Mouse (Mus musculus): ENCODE results near the gene Ece2. TPM values are rescaled to one million over a fixed set of nuclear protein-coding genes. Genes with fewer than 3 reads are reported as not detected.

Gene Ece2
- total RNA-seq, 2 experiments from 2014 or later: 24.8 to 30.6 TPM

- DNase-seq (ENCODE audit: extremely low spot score in 1 of 2, low spot score in 1 of 2): no peak
These were observed 47.1 kb downstream of the Ece2 start for GRCm38 (mm10) chr16:20676702-20677101.

GRCm38 (mm10) chr16:20677380-20677779 lies 47.8 kb downstream of the Ece2 start:
- DNase-seq (ENCODE audit: extremely low spot score in 1 of 2, low spot score in 1 of 2): no peak

- peak in 1 of 2 experiments; percentile 60 for DNase-seq (ENCODE audit: extremely low spot score in 1 of 2, low spot score in 1 of 2)
These were observed 48.5 kb downstream of the Ece2 start for GRCm38 (mm10) chr16:20677974-20678675.

GRCm38 (mm10) chr16:20690774-20691173 lies 61.1 kb downstream of the Ece2 start:
- DNase-seq (ENCODE audit: extremely low spot score in 1 of 2, low spot score in 1 of 2): no peak

GRCm38 (mm10) chr16:20691617-20692016 lies 62.0 kb downstream of the Ece2 start:
- no peak for DNase-seq (ENCODE audit: extremely low spot score in 1 of 2, low spot score in 1 of 2)

- DNase-seq (ENCODE audit: extremely low spot score in 1 of 2, low spot score in 1 of 2): peak in 1 of 2 experiments; percentile 25
These were observed 62.8 kb downstream of the Ece2 start for GRCm38 (mm10) chr16:20692241-20692965.

GRCm38 (mm10) chr16:20693111-20693701 lies 63.6 kb downstream of the Ece2 start, which contains the start of gene Fam131a:
TSS of gene Fam131a (plus strand) at chr16:20693241.
- DNase-seq (ENCODE audit: extremely low spot score in 1 of 2, low spot score in 1 of 2): peak; percentile 87 to 90

GRCm38 (mm10) chr16:20694781-20695180 lies 65.2 kb downstream of the Ece2 start:
- peak in 1 of 2 experiments; percentile 62 for DNase-seq (ENCODE audit: extremely low spot score in 1 of 2, low spot score in 1 of 2)

GRCm38 (mm10) chr16:20695622-20696323 lies 66.1 kb downstream of the Ece2 start:
- peak; percentile 97 to 98 for DNase-seq (ENCODE audit: extremely low spot score in 1 of 2, low spot score in 1 of 2)

Small RNA genes lying within 50 kb of the gene (microRNA-seq; reads per million reads assigned to microRNA genes)
- 201 to 261 reads per million in 2 experiments for gene Mir1224

Other genes starting within 250 kb of the Ece2 start
- gene Abcc5, start 203.4 kb upstream of the Ece2 start, total RNA-seq (2021): 100 to 1,000 TPM; 168 to 224 TPM
- 10 to 100 TPM; 46.0 to 53.3 TPM for gene Eif2b5, start 131.0 kb upstream of the Ece2 start, total RNA-seq (2021)
- gene Dvl3, start 112.8 kb upstream of the Ece2 start, total RNA-seq (2021): 10 to 100 TPM; 57.2 to 68.3 TPM
- gene Ap2m1, start 94.3 kb upstream of the Ece2 start, total RNA-seq (2021): 100 to 1,000 TPM; 753 to 800 TPM
- 10 to 100 TPM; 79.4 to 89.4 TPM for gene Abcf3, start 81.3 kb upstream of the Ece2 start, total RNA-seq (2021)
- gene Vwa5b2, start 40.4 kb upstream of the Ece2 start, total RNA-seq (2021): 10 to 100 TPM; 22.8 to 24.2 TPM
- gene Eef1akmt4, start 18.2 kb upstream of the Ece2 start, total RNA-seq (2021): 1 to 10 TPM; 2.7 to 3.1 TPM
- gene Gm49333, start 18.2 kb upstream of the Ece2 start, total RNA-seq (2021): not detected
- 10 to 100 TPM; 14.2 to 15.7 TPM for gene Alg3, start 18.1 kb upstream of the Ece2 start, total RNA-seq (2021)
- 10 to 100 TPM; 85.0 to 97.0 TPM for gene Camk2n2, start 8.5 kb upstream of the Ece2 start, total RNA-seq (2021)
- gene Psmd2, start 21.8 kb downstream of the Ece2 start, total RNA-seq (2021): 100 to 1,000 TPM; 220 to 240 TPM
- gene Eif4g1, start 38.5 kb downstream of the Ece2 start, total RNA-seq (2021): 100 to 1,000 TPM; 289 to 306 TPM
- gene Fam131a, start 63.4 kb downstream of the Ece2 start, total RNA-seq (2021): 100 to 1,000 TPM; 489 to 490 TPM
- 10 to 100 TPM; 24.8 to 26.2 TPM for gene Polr2h, start 87.8 kb downstream of the Ece2 start, total RNA-seq (2021)
- gene Clcn2, start 87.9 kb downstream of the Ece2 start, total RNA-seq (2021): 10 to 100 TPM; 63.8 to 76.4 TPM
- gene Chrd, start 103.3 kb downstream of the Ece2 start, total RNA-seq (2021): 10 to 100 TPM; 62.2 to 79.5 TPM
- gene Thpo, start 104.7 kb downstream of the Ece2 start, total RNA-seq (2021): 10 to 100 TPM in 1 of 2 experiments, 1 to 10 TPM in 1; 9.0 to 14.2 TPM